Mouse (Mus musculus) left cerebral cortex, adult 8-10 months (tissue): ENCODE results near the gene Hmgcs1. TPM values are rescaled to one million over a fixed set of nuclear protein-coding genes. Genes with fewer than 3 reads are reported as not detected.
"Not testable (repeated sequence)": the region's sequence is repeated elsewhere in the genome, so short reads cannot be mapped to it uniquely, and the experiment has no call there.

Source experiments
- DNase-seq, 2 experiments: peaks; one replicate each; pipeline ENCODE4 v3.0.0; 2022; ENCODE audit warnings: low spot score in 2 of 2
- total RNA-seq, 4 experiments: library from RNA; stranded (reverse); gene quantifications; 2 replicates each; pipeline ENCODE4 v1.2.4; 2022

Gene Hmgcs1
- total RNA-seq, 4 experiments from 2014 or later, result 247 to 305 (median 289) TPM

- DNase-seq, result not testable (repeated sequence)
Measured at GRCm38 (mm10) chr13:119706278-119706880, 16.2 kb downstream of the Hmgcs1 start.

DNA sequence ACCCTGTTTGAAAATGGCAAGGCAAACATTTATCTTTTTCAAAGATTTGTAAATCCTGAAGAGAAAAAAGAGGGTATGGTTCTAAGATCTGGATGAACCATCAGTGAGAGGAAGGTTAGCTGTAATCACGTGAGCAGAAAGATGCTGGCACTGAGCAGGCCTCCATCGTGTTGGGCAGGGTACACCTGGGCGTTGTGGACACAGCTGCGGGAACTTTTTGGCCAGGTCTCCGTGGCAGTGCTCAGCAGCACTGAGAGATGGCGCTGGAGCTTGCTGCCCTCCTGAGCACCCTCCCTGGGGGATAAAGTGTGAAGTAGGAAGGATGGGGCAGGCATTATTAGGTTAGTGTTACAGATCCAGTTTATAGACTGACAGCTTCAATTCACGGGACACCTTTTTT is 16.8 kb downstream of the Hmgcs1 start:
- DNase-seq, result no peak

GRCm38 (mm10) chr13:119707906-119708305 is 17.7 kb downstream of the Hmgcs1 start:
- DNase-seq, result no peak

DNA sequence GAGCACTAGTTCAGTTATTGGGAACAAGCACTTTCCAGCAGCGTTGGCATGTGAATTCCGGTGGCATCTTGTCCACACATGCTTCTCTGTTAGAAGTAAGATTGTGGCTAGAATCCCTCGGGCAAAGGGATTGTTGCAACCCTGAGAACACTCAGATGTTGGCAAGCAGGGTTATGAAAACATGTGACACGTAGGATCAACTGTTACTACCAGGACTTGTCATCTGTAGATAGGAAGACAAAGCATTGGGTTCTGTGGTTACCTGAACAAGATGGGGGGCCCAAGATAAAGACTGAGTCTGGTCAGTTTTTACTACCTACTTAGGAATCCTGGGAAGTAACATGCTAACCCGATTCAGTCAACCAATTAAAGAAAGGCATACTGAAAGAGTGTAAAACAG is 18.8 kb downstream of the Hmgcs1 start:
- no peak for DNase-seq

DNA sequence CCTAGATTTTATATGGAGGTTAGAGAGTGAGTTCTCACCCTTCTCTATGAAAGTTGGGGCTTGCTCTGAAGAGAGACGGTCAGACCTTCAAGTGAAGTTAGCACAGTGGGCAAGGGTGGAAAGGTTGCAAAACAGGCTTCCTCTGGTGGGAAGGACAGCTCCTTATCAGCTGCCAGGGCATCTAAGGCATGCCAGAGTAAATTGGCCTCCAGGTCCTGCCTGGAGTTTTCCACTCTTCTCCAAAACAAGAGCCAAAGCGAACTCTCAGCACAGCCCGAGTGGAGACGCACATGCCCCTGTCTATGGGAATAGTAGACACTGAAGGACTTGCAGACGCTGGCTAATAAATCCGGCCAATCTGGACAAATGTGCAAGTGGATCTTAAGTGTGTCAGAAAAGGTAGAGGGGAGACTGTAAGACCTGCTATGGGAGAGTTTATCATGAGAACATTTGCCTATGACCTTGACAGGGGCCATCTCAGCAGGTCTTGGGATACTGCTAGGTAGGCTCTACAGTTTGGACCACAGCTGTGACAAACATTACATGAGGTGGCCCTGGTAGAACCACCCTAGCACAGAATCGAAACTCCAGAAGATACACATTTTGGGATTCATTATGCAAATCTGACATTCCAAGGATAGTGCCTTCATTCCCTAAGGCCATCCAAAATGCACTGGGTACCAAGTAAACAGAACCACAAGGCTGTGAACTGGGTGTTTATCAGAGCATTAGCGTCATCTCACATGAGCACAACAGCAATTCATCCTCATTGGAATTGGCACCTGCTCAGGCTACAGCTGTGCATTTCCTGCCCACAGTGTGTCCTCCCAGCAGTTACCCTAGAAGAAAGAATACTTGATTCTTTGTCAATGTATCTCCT is 19.4 kb downstream of the Hmgcs1 start:
- no peak for DNase-seq

DNA sequence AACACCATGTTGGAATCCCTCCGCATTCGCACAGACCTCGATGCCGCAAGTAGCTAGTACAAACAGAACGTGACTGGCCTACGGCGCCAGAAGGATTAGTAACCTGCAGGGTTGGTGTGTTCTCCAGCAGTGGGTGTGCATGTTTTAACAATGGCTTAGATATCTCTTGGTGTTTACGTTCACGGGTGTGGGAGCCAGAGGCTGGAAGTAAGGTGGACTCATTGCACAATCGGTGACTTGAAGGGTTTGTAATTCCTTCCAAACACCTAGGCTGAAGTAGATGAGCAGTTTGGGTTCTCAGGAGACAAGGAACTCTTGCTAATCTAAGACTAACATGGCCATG is 20.1 kb downstream of the Hmgcs1 start:
- DNase-seq, result no peak

DNA sequence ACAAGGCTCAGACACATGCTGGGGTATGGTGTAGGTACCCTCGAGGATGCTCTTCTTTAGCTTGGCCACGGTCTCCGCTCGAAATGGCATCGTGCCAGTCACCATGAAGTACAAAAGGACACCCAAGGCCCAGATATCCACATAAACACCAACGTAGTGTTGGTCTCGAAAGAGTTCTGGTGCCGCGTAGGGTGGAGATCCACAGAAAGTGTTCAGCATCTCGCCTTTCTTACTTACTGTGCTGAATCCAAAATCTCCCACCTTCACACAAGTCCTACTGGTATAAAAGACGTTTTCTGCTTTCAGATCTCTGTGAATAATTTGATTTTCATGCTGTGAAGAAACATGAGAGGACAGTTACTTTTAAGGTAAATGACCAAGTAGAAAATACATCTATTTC is 22.3 kb downstream of the Hmgcs1 start:
- no peak for DNase-seq

DNA sequence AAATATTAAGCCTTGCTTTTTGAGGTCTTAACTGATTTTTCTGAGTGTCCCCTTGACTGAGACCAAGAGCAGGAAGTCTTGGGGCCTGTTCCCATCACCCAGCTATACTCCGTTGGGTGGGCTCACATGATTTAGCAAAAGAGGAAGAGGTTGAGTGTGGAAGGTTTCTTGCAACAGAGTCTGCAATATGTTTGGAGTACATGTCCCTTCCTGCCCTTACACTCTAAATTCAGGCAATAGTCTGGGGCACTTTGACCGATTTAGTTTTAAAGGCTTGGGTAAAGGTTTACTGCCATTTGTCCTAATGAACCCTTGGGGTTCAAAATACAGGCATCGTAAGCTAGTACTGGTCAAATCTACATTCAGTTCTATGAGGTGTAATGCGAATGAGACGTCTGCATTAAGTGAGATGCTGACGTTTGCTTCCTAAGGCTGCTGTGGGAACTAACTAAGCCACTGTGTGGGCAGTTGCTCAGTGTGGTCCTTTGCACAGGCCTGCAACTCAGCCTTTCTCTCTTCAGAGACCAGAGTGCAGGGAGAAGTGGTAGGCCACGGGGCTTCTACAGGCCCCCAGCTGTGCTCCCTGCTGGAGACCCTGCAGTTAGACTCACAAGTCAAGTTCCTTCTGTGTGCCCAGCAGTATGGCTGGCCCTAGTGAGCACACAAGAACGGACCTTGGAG is 23.1 kb downstream of the Hmgcs1 start:
- no peak for DNase-seq

DNA sequence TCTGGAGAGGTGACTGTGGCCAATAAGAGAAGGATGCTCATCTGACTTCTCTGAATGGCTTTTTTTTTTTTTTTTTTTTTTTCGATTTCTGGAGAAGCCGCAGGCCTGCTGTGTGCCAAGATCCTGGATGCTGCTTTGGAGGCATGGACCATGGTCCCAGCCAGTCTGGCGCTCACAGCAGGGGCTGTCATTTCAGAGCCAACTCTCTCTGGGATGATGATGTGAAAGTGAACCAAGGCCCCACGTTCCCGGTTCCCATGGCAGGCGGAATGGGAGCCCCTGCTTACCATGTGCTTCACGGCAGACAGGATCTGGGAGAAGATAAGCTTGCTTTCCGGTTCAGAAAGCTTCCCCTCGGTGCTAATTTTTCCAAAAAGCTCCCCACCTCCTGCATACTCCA is 23.6 kb downstream of the Hmgcs1 start:
- DNase-seq, result no peak

DNA sequence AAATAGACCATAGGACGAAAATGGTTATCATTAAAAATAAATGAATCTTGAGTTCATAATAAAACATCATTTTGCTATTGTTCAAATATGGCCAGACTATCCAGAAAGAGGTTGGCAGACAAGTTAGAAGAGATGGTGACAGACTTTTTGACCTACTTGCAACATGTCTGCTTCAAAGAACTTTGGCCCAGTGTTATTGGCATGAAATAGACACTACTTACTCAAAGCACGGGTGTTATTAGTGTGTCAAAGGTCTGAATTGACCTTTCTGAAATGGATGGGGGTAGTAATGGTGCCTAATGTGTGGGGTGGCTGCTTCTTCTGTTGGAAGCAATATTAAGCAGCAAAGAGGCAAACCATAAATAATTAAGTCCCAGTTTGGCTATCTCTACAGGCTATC is 25.9 kb downstream of the Hmgcs1 start:
- no peak for DNase-seq

DNA sequence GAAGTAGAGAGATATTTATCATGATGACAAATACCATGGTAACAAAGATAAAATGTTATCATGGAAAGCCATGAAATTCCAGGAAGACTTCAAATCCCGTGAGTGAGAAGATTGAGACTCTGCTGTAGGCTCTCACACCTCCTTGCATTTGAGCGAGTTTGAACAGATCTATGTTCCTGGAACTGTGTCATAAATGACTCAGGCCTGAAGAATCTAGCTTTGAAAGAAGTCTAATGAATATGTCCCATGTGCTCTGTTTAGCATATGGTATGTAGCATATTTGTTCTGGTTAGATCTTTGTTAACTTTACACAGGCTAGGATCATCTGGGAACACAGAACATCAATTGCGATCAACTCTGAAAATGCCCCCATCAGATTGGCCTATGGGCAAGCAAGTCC is 32.3 kb downstream of the Hmgcs1 start:
- no peak for DNase-seq

DNA sequence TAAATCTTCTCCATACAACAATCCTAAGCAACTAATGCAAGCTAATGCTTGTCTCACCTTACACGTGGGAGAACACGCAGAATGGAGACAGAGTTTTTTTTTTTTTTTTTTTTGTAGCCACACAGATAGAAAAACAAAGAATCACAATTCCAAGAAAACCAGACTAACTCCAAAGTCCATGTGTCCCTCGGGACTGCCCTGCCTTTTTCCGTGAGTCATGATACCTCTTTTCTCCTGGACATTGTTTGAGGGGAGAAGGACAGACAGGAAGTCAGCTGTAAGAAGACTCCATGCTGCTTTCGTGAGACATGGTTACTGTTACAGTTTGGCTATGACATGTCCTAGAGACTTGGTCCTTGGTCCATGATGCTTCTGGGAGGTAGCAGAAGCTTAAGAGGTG is 33.2 kb downstream of the Hmgcs1 start:
- DNase-seq, result no peak

GRCm38 (mm10) chr13:119724541-119724940 is 34.4 kb downstream of the Hmgcs1 start:
- no peak for DNase-seq

GRCm38 (mm10) chr13:119727608-119728387 is 37.6 kb downstream of the Hmgcs1 start:
- peak in 1 of 2 experiments; percentile 72 for DNase-seq

- DNase-seq, result no peak
Measured at GRCm38 (mm10) chr13:119729406-119729805, 39.2 kb downstream of the Hmgcs1 start.

- DNase-seq, result no peak
Measured at GRCm38 (mm10) chr13:119731448-119731847, 41.3 kb downstream of the Hmgcs1 start.

GRCm38 (mm10) chr13:119741390-119742237 is 51.4 kb downstream of the Hmgcs1 start:
- DNase-seq, result no peak

GRCm38 (mm10) chr13:119742711-119743415 is 52.7 kb downstream of the Hmgcs1 start:
- no peak for DNase-seq

GRCm38 (mm10) chr13:119743470-119743869 is 53.3 kb downstream of the Hmgcs1 start:
- DNase-seq, result no peak

DNA sequence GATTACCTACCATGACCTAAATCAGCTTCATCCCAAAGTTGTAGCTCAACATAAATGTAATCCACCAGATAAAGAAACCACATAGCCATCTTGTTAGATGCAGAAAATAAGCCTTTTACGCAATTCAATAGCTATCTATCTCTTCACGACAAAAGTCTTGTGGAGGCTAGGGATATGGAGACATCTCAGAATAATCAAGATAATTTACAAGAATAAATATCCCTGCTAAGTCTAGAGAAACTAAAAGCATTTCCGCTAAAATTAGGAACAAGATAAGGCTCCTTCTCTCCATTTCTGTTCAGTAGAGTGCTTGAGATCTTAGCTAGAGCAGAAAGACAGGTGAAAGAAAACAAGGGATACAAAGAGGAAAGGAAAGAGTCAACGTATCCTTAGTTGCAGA is 56.8 kb downstream of the Hmgcs1 start:
- no peak for DNase-seq
